Mouse (Mus musculus): Measurements from ENCODE around the gene Jund. TPM values are rescaled to one million over a fixed set of nuclear protein-coding genes. Genes with fewer than 3 reads are reported as not detected.

Gene Jund
- total RNA-seq, 2 experiments from 2014 or later, result 41.6 to 68.4 TPM

DNA sequence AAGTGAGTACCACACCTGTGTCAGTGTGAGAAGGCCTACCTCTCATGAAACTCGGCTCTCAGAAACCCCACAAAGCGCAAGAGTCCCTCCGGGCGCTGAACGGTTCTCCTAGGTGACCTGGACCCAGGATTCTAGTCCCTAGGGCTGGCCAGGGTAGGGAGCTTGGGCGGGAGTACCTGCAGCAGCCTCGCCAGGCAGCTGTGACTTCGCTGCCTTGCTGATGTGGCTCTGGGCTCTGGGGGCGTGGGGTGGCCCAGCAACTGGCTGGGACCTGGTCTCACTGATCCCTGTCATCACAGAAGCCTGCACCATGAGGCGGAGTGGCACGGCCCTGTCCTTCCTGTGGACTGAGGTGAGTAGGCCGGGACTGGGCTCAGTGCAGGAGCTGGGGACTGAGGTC, 25.5 kb downstream of the Jund start:
- no peak for DNase-seq (ENCODE audit: low spot score)

DNA sequence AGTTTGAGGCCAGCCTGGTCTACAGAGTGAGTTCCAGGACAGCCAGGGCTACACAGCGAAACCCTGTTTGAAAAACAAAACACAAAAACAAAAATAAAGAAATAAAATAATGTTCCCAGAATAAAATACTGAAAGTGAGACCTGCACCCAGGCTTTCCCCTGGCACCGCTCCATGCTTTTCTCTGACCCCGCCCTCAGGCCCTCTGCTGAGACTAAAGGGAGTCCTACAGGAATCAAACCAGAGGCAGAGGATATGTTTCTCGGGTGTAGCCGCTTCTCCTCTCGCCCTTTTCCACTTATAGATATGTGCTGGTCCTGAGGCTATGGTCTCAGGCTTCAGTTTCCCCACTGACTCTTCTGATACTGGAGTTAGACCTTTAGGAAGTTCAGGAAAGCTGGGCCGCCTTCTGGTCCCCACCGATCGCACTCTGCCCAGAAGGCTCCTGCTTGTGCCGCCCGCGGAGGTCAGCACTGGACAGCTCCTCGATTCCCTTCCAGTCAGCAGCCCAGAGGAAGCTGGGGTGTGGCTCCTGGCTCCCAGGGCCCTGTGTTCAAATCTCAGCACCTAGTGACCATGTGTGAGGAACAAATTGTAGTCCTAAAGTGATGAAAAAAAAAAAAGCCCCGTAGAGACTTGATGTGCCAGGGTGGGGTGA, 27.2 kb downstream of the Jund start:
- no peak for DNase-seq (ENCODE audit: low spot score)

DNA sequence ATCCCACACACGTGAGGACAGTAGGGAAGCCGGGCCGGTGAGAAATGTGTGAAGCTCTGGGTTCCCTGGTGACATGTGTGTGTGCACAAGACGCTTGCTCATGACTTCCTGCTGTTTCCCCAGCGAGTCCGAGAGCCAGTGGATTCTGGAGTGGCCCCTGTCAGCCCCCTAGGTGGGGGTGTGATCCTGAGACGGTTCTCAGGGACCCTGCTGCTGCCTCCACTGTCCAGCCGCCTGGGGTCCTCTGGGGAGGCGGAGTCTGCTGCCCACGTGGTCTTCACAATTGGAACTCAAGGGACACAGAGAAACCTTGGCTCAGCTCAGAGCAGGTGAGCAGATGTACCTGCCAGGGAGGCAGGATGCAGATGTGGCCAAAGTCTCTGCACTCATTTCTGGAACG, 28.0 kb downstream of the Jund start:
- DNase-seq (ENCODE audit: low spot score), result no peak

DNA sequence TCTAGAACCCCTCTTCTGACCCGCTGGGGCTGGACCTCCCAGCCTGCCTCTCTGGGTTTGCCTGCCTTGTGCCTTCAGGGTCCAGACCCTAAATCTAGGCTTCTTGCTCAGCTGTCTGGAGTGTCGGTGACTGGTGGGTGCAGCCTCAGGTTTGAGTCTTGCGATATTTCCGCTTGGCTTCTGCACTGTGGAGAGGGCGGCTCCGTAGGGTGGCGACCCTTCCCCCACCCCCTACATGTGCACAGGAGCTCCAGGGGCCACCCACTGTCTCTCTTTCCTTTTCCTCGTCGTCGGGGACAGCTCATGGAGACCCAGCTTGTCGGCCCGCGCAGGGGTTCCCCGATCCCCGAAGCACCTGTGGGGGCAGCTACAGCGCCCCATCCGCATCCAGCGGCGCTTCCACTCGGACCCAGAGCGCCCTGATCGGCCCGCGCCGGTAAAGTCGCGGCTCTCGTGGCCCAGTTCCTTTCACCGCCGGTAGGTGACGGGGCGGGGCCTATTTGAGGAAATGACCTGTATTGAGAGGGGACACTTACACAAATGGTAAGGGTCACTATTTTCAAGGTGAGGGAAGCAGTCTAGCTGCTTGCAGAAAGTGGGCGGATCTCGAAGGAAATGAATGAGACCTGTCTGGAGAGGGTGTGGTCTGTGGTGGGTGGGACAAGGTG, 31.2 kb downstream of the Jund start:
- DNase-seq (ENCODE audit: low spot score), result no peak

DNA sequence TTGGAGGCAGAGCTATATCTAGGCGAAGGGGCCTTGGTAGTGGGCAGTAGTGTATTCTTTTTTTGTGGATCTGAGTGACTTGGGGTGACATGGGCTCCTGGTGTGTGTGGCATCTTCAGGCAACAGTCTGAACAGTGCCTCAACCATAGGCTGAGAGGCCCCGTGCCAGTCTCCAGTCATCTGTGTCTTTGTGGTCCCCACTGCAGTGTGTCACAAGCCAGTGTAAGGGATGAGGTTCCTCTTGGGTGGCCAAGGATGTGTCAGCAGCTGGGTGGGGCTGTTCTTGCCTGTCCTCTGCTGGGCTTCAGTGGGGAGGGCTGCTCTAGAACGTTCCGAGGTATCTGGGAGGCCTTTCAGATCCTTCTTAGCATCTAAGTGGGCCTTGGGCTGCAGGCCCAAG, 32.2 kb downstream of the Jund start:
- no peak for DNase-seq (ENCODE audit: low spot score)

DNA sequence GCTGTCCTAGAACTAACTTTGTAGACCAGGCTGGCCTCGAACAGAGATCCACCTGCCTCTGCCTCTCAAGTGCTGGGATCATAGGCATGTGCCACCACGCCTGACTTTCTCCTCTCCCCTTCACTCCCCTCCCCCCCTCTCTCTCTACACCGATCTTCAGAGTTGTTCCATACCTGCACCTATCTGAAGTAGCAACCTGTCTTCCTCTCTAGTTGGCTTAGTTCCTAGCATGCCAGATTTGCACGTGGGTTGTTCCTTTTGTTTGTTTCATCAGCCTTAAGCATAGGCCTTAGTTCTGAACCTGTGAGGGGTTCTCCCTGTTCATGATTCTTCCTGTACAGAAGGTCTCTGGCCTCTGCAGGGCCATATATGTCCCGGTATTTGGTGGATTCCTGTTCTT, 39.0 kb downstream of the Jund start:
- no peak for DNase-seq (ENCODE audit: low spot score)

DNA sequence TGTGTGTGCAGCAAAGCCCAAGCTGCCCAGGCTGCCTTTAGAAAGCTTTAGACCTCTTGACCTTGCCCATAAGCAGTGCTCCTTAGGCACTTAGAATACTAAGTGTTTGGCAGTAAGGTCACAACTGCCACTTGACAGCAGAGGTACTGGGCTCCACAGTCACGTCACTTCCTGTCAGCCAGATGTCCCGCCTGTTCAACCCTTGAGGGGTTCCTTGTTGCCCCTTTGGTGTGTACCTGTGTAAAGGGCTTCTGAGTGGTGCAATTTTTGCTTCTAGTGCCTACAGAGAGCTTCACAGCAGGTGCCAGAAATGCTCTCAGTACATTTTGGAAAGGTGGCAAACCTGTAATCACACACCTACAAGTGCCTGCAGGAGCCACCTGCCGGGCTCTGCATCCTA, 39.5 kb downstream of the Jund start:
- DNase-seq (ENCODE audit: low spot score), result no peak

DNA sequence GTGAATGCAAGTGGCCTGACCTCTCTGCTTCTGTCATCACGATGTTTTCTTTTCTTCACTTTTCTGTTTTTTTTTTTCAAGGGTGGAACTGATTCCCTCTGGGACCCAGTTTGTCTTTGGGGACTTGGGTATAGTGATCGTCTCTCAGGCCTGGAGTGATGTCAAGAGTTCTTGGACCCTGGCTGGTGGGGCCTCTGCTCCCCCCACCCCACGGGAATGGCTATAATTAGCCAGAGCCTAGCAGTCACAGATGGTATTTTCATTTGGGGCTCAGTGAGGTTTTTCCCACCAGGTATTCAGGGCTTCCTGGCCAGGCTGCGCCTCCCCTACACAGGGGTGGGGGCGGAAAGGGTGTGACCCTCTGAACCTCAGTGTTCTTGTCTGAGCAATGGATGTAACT, 42.9 kb downstream of the Jund start:
- no peak for DNase-seq (ENCODE audit: low spot score)

DNA sequence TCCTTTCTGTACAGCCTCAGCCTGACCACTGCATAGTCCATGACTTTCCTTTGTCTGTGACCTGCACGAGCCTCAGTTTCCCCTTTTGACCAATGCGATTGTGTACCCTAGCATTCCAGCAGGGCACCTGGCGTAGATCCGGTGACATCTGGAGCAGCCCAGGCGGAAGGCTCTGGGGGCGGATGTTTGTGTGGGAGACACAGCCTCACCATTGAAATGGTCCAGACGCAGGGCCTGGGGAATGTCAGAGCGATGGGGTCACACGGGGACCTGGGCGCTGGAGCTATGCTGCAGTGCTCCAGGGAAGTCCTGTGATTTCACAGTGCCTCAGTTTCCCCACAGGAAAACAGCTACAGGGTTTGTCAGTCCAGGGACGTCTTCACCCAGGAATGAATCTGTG, 43.4 kb downstream of the Jund start:
- DNase-seq (ENCODE audit: low spot score), result no peak

DNA sequence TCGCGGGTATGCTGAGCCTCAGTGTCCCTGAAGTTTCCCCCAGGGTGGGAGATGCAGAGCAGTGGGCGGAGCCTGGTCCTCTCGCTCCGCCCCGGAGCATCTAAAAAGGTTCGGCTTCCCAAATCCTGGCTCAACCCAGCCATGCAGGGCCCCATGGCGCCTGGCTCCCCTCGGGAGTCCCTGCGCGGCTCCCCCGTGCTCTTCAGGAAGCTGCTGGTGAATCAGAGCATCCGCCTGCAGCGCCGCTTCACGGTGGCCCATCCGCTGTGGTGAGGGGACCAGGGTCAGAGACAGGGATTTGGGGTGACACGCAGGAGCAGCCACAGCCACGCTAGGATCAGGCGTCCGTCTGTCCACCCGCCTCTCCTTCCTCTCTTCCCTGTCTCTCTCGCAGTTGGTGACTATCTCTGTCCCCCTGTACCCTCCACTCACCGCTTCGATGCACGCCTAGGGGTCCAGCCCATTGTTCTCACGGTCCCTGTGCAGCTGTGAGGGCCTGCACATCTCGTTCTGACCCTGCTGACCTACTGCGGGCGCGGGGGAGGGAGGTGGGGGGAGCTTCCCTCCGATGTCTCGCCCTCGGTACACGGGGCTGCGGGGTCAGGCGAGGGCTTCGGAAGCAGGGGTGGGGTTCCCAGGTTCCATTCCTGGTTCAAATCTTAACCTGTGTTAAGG, 44.4 kb downstream of the Jund start:
- no peak for DNase-seq (ENCODE audit: low spot score)

DNA sequence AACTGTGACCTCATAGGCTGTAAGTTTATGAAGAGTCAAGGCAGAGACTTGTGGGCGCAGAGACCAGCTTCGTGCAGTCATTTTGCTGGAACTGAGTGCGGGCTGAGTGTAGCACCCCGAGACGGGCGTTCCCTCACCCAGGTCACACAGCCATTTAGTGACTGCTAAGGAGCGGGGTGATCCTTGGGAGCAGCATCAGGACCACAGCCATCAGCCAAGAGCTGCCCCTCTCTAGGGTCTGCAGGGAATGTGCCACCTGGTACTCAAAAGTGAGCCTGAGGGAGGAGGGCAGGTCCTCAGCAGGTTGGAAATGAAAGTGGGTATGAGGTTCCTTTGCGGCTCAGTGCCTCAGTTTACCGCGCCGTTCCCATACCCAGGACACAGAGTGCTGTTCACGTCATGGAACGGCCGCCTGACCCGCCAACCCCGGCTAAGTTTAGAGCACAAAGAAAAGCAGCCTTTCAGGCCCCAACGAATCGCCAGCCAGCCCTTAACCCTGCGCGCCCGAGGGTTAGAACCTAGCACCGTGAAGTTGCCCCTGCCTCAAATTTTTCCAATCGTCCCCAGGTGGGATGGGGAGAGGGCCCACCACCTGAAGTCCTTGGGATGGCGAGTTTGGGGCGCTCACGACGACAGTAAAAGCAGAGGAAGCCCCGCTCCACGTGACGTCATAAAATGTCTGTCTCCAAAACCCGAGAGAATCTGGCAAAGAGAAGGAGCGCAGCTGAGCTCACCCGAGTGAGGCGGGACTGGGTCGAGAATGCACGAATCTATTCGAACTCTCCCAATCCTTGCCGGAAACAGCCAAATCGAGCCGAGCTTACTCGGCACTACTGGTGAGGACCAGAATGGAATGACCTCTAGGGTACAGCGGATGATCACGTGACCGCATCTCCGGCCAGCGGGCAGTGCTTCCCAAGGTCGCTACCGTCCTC, 45.2 kb downstream of the Jund start:
- peak; percentile 84 for DNase-seq (ENCODE audit: low spot score)

DNA sequence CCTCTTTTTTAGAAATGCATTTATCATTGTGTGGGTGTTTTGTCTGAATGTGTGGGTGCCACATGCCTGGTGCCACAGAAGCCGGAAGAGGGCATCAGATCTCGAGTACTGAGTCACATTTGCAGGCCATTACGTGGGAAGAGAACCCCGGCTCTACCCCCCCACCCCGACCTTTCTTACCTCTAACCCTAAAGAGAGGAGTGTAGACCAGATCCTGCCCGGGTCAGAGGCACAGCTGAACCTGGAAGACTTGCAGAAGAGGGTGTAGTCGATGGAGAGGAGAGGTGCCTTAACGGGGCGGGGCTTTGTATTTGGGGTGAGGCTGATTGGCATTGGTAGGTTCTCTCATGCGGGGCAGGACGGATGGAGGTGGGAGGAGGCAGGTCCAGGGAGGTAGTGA, 46.1 kb downstream of the Jund start:
- DNase-seq (ENCODE audit: low spot score), result no peak

DNA sequence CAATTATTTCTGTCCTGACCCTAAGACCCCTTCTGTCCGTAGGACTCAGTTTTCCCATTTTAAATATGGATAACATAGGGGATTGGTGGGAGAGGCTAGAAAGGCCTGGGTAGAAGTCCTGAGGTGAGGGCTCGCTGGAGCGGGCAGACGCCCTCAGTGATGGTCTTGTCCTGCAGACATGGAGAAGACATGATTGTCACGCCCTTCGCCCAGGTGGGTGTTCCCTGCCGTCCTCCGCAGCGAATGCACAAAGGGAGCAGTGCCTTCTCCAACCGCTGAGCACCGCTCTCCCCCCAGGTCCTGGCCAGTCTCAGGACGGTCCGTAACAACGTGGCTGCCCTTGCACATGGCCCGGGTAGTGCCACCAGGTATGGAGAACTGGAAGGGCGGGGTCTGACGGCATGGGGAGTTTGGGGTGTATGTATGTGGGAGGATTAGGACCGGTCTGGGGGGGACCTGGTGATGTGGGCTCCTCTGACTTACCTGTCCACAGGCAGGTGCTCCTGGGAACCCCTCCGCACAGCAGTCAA, 47.0 kb downstream of the Jund start:
- DNase-seq (ENCODE audit: low spot score), result no peak

DNA sequence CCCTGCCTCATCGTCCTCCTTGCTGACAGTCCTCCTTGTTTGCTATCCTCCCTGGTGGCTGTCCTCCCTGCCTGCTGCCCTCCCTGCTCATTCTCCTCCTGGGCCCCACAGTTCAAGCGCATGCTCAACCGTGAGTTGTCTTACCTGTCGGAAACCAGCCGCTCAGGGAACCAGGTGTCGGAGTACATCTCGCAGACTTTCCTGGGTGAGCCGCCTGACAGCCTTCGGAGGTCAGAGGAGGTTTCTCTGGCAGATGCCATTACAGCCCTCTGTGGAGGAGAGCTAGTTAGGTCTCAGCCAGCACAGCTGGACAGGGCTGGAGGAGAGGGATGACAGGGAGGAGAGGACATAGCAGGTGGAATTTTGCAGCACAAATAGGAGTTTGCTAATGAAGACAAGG, 47.9 kb downstream of the Jund start:
- DNase-seq (ENCODE audit: low spot score), result no peak

DNA sequence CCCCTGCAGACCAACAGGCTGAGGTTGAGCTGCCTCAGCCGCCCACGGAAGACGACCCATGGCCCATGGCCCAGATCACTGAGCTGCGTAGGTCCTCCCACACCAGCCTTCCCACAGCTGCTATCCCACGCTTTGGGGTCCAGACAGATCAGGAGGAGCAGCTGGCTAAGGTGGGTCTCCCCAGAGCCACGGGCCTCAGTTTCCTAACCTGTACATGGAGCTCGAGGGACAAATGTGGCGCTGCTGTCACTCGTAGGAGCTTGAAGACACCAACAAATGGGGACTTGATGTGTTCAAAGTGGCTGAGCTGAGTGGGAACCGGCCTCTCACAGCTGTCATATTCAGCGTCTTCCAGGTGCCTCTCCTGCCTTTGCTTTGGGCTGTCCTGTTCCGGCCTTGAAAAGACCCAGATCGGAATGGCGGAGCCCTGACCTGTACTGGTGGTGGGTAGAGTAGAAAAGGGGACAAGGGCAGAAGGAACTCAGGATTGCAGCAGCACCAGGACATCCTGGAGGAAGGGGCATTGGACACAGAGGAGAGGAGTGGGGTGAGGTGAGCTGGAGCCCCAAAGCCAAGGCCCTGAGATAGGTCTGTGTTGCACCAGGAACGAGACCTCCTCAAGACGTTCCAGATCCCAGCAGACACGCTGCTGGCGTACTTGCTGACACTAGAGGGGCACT, 48.6 kb downstream of the Jund start:
- no peak for DNase-seq (ENCODE audit: low spot score)

DNA sequence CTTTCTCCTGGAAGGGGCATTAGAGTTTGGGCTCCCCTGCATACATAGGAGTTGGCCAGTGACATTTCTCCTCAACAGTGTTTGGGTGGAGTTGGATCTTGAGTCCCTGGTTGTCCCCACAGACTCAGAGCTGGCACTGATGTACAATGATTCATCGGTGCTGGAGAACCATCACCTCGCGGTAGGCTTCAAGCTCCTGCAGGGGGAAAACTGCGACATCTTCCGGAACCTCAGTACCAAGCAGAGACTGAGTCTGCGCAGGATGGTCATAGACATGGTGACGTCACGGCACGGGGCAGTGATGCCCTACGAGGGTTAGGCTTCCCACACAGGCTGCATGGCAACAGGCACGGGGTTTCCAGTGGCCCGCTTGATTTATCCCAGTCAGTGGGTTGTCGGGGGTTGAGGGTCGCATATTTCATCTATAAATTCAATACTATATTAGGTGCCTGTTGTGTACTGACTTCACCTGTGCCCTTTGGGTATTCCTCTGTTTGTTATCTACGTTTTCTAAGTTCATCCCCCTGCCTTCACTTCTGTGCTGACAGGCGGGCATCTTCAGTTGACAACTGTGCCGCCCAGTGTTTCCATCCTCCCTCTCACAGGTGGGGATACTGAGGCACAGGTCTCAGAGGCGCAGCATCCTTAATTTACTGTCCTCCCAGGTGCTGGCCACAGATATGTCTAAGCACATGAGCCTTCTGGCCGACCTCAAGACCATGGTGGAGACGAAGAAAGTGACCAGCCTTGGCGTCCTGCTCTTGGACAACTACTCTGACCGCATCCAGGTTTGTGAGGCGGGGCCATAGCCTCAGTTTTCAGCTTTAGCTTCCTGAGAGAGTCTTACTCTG, 49.7 kb downstream of the Jund start:
- no peak for DNase-seq (ENCODE audit: low spot score)

DNA sequence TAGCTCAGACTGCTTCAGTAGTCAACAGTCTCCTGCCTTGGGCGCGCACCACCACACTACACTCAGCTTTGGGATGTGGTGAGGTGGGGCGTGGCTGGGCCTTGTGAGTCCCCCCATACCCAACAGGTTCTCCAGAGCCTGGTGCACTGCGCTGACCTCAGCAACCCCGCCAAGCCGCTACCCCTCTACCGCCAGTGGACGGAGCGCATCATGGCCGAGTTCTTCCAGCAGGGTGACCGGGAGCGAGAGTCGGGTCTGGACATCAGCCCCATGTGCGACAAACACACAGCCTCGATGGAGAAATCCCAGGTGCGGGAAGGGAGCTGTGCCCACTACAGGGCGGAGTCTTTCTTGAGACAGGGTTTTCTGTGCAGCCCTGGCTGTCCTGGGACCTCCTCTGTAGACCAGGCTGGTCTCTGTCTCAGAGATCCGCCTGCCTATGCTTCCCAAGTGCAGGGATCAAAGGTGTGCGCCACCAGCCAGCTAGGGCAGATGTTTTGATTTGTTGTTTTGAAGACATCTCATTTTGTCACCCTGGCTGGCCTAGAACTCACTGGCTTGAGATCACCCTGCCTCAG, 50.4 kb downstream of the Jund start:
- no peak for DNase-seq (ENCODE audit: low spot score)

Data from gastrocnemius, adult 18-20 months (tissue).